20 mouse cellular contexts compared by ENCODE assay signal in genomic region chr10:67223942-67224341, GRCm38 (mm10).
DNase-seq lines count a peak whose midpoint lies in the region; ATAC-seq and TF ChIP-seq lines count a peak whose summit lies in the region.
"Had no signal": no experiment of that assay in that cellular context is flagged by ENCODE, and none has a peak within 500 bp of the region (broad histone marks: within the 10 kb centered on the region; RNA-seq: fewer than 3 reads in every experiment).

No protein-coding gene starts in this region.

- POLR2A ChIA-PET in Patski (lab: Charles Lee) = interaction anchor here (0.6 kb wide), 1 partner anchor 46 kb away, joined by 3 read pairs; no protein-coding TSS in a partner anchor

- peaks cover 47% of the 10 kb centered on the region for H3K79me3 ChIP-seq in C2C12 (ENCODE audit: low read depth)

- no peak for TF ChIP-seq CTCF in C2C12 (IDR thresholded peaks at IDR 0.05; ENCODE audit: control insufficient read depth, insufficient read depth, insufficient read length)
- TF ChIP-seq CTCF in Patski (IDR thresholded peaks at IDR 0.05) = no peak
- TF ChIP-seq CTCF in lung, postnatal 0 days (IDR thresholded peaks at IDR 0.05) = no peak

- CTCF ChIA-PET in Patski (lab: Charles Lee) = interaction anchor here (0.6 kb wide), 1 partner anchor 32 kb away, joined by 3 read pairs; no protein-coding TSS in a partner anchor

- no peak overlapping the region for H3K4me2 ChIP-seq in embryonic facial prominence, embryonic 15.5 days (replicated peaks)
- no peak overlapping the region for H3K4me2 ChIP-seq in lung, postnatal 0 days (replicated peaks; ENCODE audit: low read depth, low read length)
- H3K4me2 ChIP-seq: hindbrain, embryonic 15.5 days; intestine, embryonic 15.5 days; limb, embryonic 15.5 days had no signal

- peak; percentile 93 for DNase-seq in 3T3-L1 (ENCODE audit: low read depth, low spot score)
- peak; percentile 64 for DNase-seq in Patski (ENCODE audit: low read depth, low spot score)
- no peak for DNase-seq in spleen, adult 18-20 months
- no peak for DNase-seq in lung, postnatal 0 days (ENCODE audit: low spot score)
- no peak for DNase-seq in spleen, postnatal 10 days (ENCODE audit: low spot score in 2 of 2)
- DNase-seq: cerebellum, adult 2 months; gastrocnemius, postnatal 14 days; heart, adult 2 months; heart, postnatal 4 days; kidney, postnatal 4 days; lung, postnatal 10 days; midbrain, embryonic 14.5 days; thymus, postnatal 14 days had no signal

- no peak overlapping the region for H3ac ChIP-seq in C2C12 (ENCODE audit: control insufficient read depth, insufficient read length, low read depth)

- peaks cover 93% of the 10 kb centered on the region for H3K79me2 ChIP-seq in C2C12 (ENCODE audit: control insufficient read depth, insufficient read depth)

- no peaks in the 10 kb centered on the region for H3K27me3 ChIP-seq in C2C12 (ENCODE audit: control insufficient read depth, insufficient read depth, insufficient read length)
- H3K27me3 ChIP-seq in Patski = no peaks in the 10 kb centered on the region
- H3K27me3 ChIP-seq in embryonic facial prominence, embryonic 15.5 days = no peaks in the 10 kb centered on the region
- no peaks in the 10 kb centered on the region for H3K27me3 ChIP-seq in lung, postnatal 0 days (replicated peaks; ENCODE audit: insufficient read depth, low read length)
- H3K27me3 ChIP-seq: hindbrain, embryonic 15.5 days; intestine, embryonic 15.5 days; limb, embryonic 15.5 days had no signal

- in situ Hi-C loops in Patski (cut with MboI; ENCODE audit: low pct_unique_long_range_greater_than_20kb) = no loop called here

- H3K9ac ChIP-seq in embryonic facial prominence, embryonic 15.5 days = no peak overlapping the region
- H3K9ac ChIP-seq in lung, postnatal 0 days (replicated peaks; ENCODE audit: low read depth) = no peak overlapping the region
- H3K9ac ChIP-seq: hindbrain, embryonic 15.5 days; intestine, embryonic 15.5 days; limb, embryonic 15.5 days had no signal

- peak; percentile 91 for ATAC-seq in Patski
- peak; percentile 65; the same call in 1 of the 2 replicates for ATAC-seq in embryonic facial prominence, embryonic 15.5 days (ENCODE audit: insufficient number of reproducible peaks, low FRiP score, low TSS enrichment, low read depth)
- ATAC-seq in lung, postnatal 0 days = no peak
- ATAC-seq: forebrain, embryonic 14.5 days; intestine, embryonic 15.5 days had no signal

- no peak for TF ChIP-seq EP300 in lung, postnatal 0 days (IDR thresholded peaks at IDR 0.05)

- WGBS in embryonic facial prominence, embryonic 15.5 days = 45% methylated on average over 3 of the region's 4 CpGs
- WGBS in lung, postnatal 0 days = 70% methylated on average over 3 of the region's 4 CpGs

- H3K36me3 ChIP-seq in C2C12 (ENCODE audit: control insufficient read depth, insufficient read depth) = peaks cover 89% of the 10 kb centered on the region
- peaks cover 47% of the 10 kb centered on the region for H3K36me3 ChIP-seq in embryonic facial prominence, embryonic 15.5 days
- H3K36me3 ChIP-seq in lung, postnatal 0 days (ENCODE audit: insufficient read depth, low read length) = peaks cover 15% of the 10 kb centered on the region; the same call in 1 of the 2 replicates

- H3K27ac ChIP-seq in embryonic facial prominence, embryonic 15.5 days (replicated peaks) = no peak overlapping the region
- H3K27ac ChIP-seq in lung, postnatal 0 days (ENCODE audit: low read length) = no peak overlapping the region
- H3K27ac ChIP-seq: heart, adult 2 months; hindbrain, embryonic 15.5 days; intestine, embryonic 15.5 days; limb, embryonic 15.5 days had no signal

- peaks cover 10% of the 10 kb centered on the region; the same call in 1 of the 2 replicates for H3K4me1 ChIP-seq in embryonic facial prominence, embryonic 15.5 days
- 0 out of 2 replicates have a peak, but pooled peaks cover 3% of the 10 kb centered on the region for H3K4me1 ChIP-seq in lung, postnatal 0 days (ENCODE audit: insufficient read depth, low read depth, low read length)
- H3K4me1 ChIP-seq: intestine, embryonic 15.5 days had no signal

- H3K9me3 ChIP-seq in embryonic facial prominence, embryonic 15.5 days (replicated peaks) = no peaks in the 10 kb centered on the region
- no peaks in the 10 kb centered on the region for H3K9me3 ChIP-seq in lung, postnatal 0 days (ENCODE audit: low read length)
- H3K9me3 ChIP-seq: hindbrain, embryonic 15.5 days; intestine, embryonic 15.5 days; limb, embryonic 15.5 days had no signal

- no peak overlapping the region for H3K4me3 ChIP-seq in C2C12 (ENCODE audit: insufficient read depth, poor library complexity, severe bottlenecking)
- H3K4me3 ChIP-seq in embryonic facial prominence, embryonic 15.5 days (replicated peaks) = no peak overlapping the region
- no peak overlapping the region for H3K4me3 ChIP-seq in lung, postnatal 0 days (ENCODE audit: low read depth, low read length)
- H3K4me3 ChIP-seq: erythroblast, embryonic 14.5 days; heart, adult 2 months; hindbrain, embryonic 15.5 days; intestine, embryonic 15.5 days; limb, embryonic 15.5 days had no signal

TF ChIP-seq in C2C12, 6 proteins besides CTCF, POLR2A, EP300 and RAD21:
- TF ChIP-seq MYOG (IDR thresholded peaks at IDR 0.05; ENCODE audit: control insufficient read depth, extremely low read depth, insufficient read length) = no peak
- no peak for TF ChIP-seq CEBPB (IDR thresholded peaks at IDR 0.05; ENCODE audit: low read depth)
- peak; percentile 7 for TF ChIP-seq MYOD1 (IDR thresholded peaks at IDR 0.05; ENCODE audit: control insufficient read depth, insufficient read length, low read depth)
- peak; percentile 45 for TF ChIP-seq FOSL1 (IDR thresholded peaks at IDR 0.05; ENCODE audit: insufficient read depth, low read length, poor library complexity, severe bottlenecking)
- TF ChIP-seq USF1 (IDR thresholded peaks at IDR 0.05; ENCODE audit: low read depth) = no peak
- TF ChIP-seq MAX (IDR thresholded peaks at IDR 0.05) = no peak

Comparison
In these comparisons a context has a peak if more than half of its experiments do, and no peak if none do; other contexts are left out.
1. DNase-seq: peak in 3T3-L1 (single experiment) and Patski (single experiment); none in spleen, adult 18-20 months (0 of 2), lung, postnatal 0 days (single experiment) and spleen, postnatal 10 days (0 of 2).